Mouse (Mus musculus) adrenal gland, postnatal 4 days (tissue): ENCODE results near the gene Svop. TPM values are rescaled to one million over a fixed set of nuclear protein-coding genes. Genes with fewer than 3 reads are reported as not detected.

Experiments used
- DNase-seq, 2 experiments: peaks; one replicate each; pipeline ENCODE4 v3.0.0; 2021 to 2022; ENCODE audit warnings: low spot score in 2 of 2, mixed read lengths in 2 of 2
- total RNA-seq, 2 experiments: library from RNA; stranded (reverse); gene quantifications; 2 replicates each; pipeline ENCODE4 v1.2.3; 2021

Svop gene
- total RNA-seq, 2 experiments from 2014 or later, result 6.2 to 7.5 TPM

GRCm38 (mm10) chr5:114048731-114049308, 42.5 kb downstream of the Svop start:
- DNase-seq, result no peak

- DNase-seq, result no peak
These were observed 44.2 kb downstream of the Svop start for GRCm38 (mm10) chr5:114047182-114047581.

DNA sequence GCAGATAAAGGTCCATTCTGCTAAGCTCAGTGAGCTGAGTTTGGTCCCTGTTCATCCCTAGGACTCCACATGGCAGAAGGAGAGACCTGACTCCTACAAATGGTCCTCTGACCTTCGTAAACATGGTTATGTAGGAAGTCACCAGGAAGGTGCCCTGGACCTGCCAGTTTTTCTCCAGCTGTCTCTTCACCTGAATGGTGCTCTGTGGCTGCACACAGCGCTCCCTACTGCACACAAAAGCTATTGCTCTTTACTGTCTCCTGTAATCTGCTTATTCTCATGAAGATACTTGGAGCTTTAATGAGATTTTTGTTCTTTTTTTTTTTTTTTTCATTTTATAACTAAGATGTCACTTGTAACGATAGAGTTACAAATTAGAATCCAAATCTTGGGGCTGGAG, 44.8 kb downstream of the Svop start:
- no peak for DNase-seq

- no peak for DNase-seq
These were observed 45.2 kb downstream of the Svop start for GRCm38 (mm10) chr5:114046151-114046550.

DNA sequence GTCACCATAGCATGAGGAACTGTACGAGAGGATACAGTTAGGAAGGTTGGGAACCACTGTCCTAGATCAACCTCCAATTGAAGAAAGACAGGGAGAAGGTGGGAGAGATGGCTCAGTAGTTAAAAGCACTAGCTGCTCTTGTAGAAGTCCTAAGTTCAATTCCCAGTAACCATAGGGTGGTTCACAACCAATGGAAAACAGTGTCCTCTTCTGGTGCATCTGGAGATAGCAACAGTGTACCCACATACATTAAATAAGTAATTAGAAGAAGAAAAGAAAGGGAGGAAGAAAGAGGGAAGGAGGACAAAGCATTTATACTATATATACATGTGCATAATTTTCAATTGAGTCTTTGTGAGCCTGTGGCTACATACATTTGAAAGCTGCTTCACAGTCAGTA, 46.2 kb downstream of the Svop start:
- DNase-seq, result no peak

- no peak for DNase-seq
These were observed 47.6 kb downstream of the Svop start for GRCm38 (mm10) chr5:114043800-114044199.

DNA sequence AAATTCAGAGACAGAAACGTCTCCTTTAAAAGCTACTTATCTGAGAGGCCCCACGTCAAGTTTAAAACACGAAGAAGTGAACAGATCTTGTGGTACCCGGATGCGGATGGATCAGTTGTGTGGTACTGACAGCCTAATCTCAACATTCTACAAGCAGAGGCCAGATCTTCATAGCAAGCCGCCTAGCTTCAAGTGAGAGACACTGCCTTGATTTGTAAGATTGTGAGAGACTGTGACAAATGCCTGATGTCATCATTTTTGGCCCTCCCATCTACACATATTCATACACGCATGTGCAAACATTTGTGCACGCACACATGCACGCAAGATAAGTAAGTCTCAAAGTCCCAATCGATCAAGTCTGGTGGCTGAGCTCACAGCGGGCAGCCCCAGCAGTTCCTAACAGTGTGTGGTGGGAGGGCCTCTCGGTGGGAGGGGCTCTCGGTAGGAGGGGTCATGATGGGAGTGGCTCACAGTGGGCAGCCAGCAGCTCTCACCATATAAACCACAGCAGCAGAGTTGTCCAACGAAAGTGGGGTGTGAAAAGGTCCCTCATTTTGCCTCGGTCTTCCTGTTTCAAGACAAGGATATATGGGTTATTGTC, 49.9 kb downstream of the Svop start:
- DNase-seq, result no peak

DNA sequence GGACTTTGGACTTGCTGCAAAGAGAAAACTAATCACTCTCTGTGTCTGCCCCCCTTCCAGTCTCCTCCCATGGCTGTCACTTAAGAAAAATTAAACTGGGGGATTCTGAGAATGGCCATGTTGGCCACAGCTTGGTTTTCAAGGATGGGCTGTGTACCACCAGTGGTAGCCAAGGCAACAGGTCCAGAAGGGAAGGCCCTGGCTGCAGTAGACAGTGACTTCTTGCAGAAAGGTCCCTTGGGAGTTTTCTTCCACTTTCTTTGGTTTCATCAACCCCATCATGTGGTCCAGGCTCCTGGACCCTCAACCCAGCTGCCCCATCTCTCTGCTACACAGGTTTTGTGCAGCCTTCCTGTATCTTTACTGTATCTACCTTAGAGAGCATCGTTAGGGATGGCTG, 50.5 kb downstream of the Svop start:
- DNase-seq, result no peak

- DNase-seq, result no peak
These were observed 50.9 kb downstream of the Svop start for GRCm38 (mm10) chr5:114040508-114040907.

GRCm38 (mm10) chr5:114035111-114035510, 56.3 kb downstream of the Svop start:
- no peak for DNase-seq

GRCm38 (mm10) chr5:114034393-114034792, 57.0 kb downstream of the Svop start:
- DNase-seq, result no peak

GRCm38 (mm10) chr5:114032161-114032763, 59.1 kb downstream of the Svop start:
- DNase-seq, result no peak

GRCm38 (mm10) chr5:114030652-114031051, 60.7 kb downstream of the Svop start:
- no peak for DNase-seq

DNA sequence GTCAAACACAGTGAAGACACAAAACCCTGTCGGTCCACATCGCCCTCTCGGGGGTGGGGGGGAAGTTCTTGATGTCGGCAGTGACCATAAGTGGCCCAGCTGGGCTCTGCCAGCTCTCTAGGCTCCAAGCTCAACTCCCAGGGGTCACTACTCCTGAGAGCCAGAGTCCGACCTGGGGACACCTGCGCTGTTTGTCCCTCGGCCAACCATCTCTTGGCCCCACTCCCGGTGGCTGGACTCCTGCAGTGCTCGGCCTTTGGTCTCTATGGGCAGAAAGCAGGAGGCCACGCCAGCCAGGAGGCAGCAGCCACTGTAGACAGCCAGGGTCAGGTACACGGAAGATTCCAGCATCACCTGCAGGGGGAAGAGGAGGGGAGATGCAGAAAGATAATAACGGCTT, 63.3 kb downstream of the Svop start:
- DNase-seq, result no peak

GRCm38 (mm10) chr5:114027217-114027944, 64.0 kb downstream of the Svop start:
- DNase-seq, result no peak

DNA sequence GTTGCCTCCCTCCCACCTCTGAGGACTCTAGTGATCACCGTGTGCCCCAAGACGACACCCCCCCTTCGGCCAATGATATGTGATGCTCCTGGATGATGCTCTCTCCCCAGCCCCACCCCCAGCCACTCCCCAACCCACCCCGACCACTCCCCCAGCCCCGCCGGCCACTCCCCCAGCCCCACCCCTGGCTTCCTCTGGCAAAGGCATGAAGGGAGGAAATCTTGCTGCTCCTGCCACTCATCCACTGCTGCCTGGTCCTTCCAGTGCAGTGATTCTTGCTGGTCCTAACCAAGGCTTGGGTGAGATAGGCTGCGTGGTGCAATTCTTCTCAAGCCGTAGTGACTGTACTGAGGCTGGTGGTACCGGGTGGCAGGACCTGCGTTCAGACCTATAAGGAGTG, 66.5 kb downstream of the Svop start:
- no peak for DNase-seq

- DNase-seq, result no peak
These were observed 67.0 kb downstream of the Svop start for GRCm38 (mm10) chr5:114024390-114024789.

GRCm38 (mm10) chr5:114015121-114015520, 76.2 kb downstream of the Svop start:
- no peak for DNase-seq

- DNase-seq, result no peak
These were observed 82.3 kb downstream of the Svop start for GRCm38 (mm10) chr5:114009049-114009448.

- no peak for DNase-seq
These were observed 83.5 kb downstream of the Svop start for GRCm38 (mm10) chr5:114007753-114008453.

GRCm38 (mm10) chr5:114006974-114007373, 84.4 kb downstream of the Svop start:
- no peak for DNase-seq

DNA sequence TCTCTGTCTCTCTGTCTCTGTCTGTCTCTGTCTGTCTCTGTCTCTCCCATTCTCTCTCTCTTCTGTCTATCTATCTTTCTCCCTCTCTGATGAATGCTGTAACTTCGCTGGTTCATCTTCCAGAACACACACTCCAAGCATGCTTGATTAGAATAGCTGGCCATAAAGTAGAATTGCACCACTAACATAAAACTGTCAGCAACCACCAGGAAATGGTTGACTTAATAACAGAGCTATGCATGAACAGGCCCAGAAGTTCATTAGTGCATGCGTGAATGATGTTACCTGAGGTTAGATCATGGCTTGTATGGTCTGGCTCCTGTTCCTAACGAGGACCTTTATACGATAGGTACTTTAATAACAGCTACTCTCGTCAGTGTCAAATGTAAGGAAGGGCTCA, 86.3 kb downstream of the Svop start:
- no peak for DNase-seq
